Mouse (Mus musculus): ENCODE measurements around the gene Fktn. TPM values are rescaled to one million over a fixed set of nuclear protein-coding genes. Genes with fewer than 3 reads are reported as not detected.
"Not testable (repeated sequence)": the region's sequence is repeated elsewhere in the genome, so short reads cannot be mapped to it uniquely, and the experiment has no call there.

Gene Fktn
- polyA plus RNA-seq (2014; fragmentation: Nextera tagmentation; extraction: Ambion mirVana), result 20.4 and 25.8 TPM in 2 replicates

- Histone ChIP-seq H3K9me3 (ENCODE audit: control insufficient read depth, low read length) (no peaks in the 10 kb centered on the region), H3K27ac (peak within 1 kb of the TSS; percentile 95), H3K9ac (peak within 1 kb of the TSS; percentile 95), H3K4me3 (replicated peaks; ENCODE audit: low read length) (peak within 1 kb of the TSS; percentile 94), H3K27me3 (ENCODE audit: control insufficient read depth, insufficient read depth, low read length) (no peaks in the 10 kb centered on the region), H3K36me3 (replicated peaks; ENCODE audit: control insufficient read depth, insufficient read depth) (peaks cover 5% of the 10 kb centered on the region; the same call in 1 of the 2 replicates), H3K4me1 (replicated peaks; ENCODE audit: control insufficient read depth, insufficient read depth, low read length) (peaks cover 9% of the 10 kb centered on the region), H3K4me2 (replicated peaks) (peak within 1 kb of the TSS; percentile 79)
- ATAC-seq (ENCODE audit: low FRiP score), result peak; percentile 84
- 10% methylated on average over 7 of the region's 7 CpGs for WGBS
- DNase-seq (ENCODE audit: low spot score), result no peak
These were observed at the start of gene Fktn for GRCm38 (mm10) chr4:53713704-53714050. Gene Fktn, plus strand, starts transcription at chr4:53713998.

DNA sequence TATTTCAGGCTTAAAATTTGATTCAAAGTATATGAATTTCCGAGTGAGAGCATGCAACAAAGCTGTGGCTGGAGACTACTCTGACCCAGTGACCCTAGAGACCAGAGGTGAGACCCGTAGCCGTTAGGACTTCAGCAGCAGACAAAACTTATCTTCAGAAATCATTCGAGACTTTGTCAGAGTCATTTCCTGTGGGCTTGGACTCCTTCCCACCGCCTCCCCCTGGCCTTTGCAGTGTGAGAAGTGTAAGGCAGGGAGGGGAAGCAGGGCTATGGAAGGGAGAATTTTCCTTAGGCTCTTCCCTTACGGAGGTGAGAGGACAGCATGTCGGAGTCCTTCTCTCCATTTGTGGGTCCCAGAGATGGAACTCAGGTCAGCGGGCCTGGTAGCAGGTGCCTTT lies 31.7 kb upstream of the Fktn start:
- Histone ChIP-seq H3K36me3 (replicated peaks; ENCODE audit: control insufficient read depth, insufficient read depth) (peaks cover 39% of the 10 kb centered on the region; the same call in 1 of the 2 replicates), H3K4me3 (replicated peaks; ENCODE audit: low read length) (no peak overlapping the region), H3K9me3 (ENCODE audit: control insufficient read depth, low read length) (no peaks in the 10 kb centered on the region), H3K27ac (no peak overlapping the region), H3K4me1 (replicated peaks; ENCODE audit: control insufficient read depth, insufficient read depth, low read length) (no peaks in the 10 kb centered on the region), H3K27me3 (ENCODE audit: control insufficient read depth, insufficient read depth, low read length) (no peaks in the 10 kb centered on the region), H3K9ac (no peak overlapping the region), H3K4me2 (replicated peaks) (no peak overlapping the region)
- WGBS, result 89% methylated on average over 8 of the region's 8 CpGs
- no peak for DNase-seq (ENCODE audit: low spot score)
- no peak for ATAC-seq (ENCODE audit: low FRiP score)

- Histone ChIP-seq H3K36me3 (replicated peaks; ENCODE audit: control insufficient read depth, insufficient read depth) (peaks cover 19% of the 10 kb centered on the region), H3K9me3 (ENCODE audit: control insufficient read depth, low read length) (no peaks in the 10 kb centered on the region), H3K4me3 (replicated peaks; ENCODE audit: low read length) (no peak overlapping the region), H3K27me3 (ENCODE audit: control insufficient read depth, insufficient read depth, low read length) (no peaks in the 10 kb centered on the region), H3K4me1 (replicated peaks; ENCODE audit: control insufficient read depth, insufficient read depth, low read length) (no peaks in the 10 kb centered on the region), H3K4me2 (replicated peaks) (no peak overlapping the region), H3K9ac (no peak overlapping the region), H3K27ac (no peak overlapping the region)
- ATAC-seq (ENCODE audit: low FRiP score) (no peak), DNase-seq (ENCODE audit: low spot score) (no peak)
- 90% methylated on average over 4 of the region's 4 CpGs for WGBS
These were observed 24.8 kb upstream of the Fktn start for GRCm38 (mm10) chr4:53688965-53689364.

DNA sequence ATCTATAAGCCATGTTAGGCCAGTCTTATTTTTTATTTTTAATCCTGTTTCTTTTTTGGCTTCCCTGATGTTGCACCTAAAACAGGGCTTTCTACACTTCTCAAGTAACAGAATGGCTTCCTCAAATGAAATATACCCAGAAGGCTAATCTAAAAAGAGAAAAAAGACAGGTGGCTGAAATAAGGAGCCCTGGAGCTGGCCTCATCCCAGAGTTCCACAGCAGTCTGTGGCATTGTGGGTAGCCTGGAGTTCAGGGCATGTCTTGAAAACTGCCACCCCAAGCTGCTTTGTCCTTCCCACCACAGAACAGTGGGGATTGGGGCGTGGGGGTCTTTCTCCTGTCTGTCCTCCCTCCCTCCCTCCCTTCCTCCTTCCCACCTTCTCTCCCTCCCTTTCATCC lies 22.4 kb upstream of the Fktn start:
- Histone ChIP-seq H3K4me2 (replicated peaks) (no peak overlapping the region), H3K27ac (no peak overlapping the region), H3K27me3 (ENCODE audit: control insufficient read depth, insufficient read depth, low read length) (no peaks in the 10 kb centered on the region), H3K4me1 (replicated peaks; ENCODE audit: control insufficient read depth, insufficient read depth, low read length) (no peaks in the 10 kb centered on the region), H3K9me3 (ENCODE audit: control insufficient read depth, low read length) (no peaks in the 10 kb centered on the region), H3K4me3 (replicated peaks; ENCODE audit: low read length) (no peak overlapping the region), H3K36me3 (replicated peaks; ENCODE audit: control insufficient read depth, insufficient read depth) (peaks cover 34% of the 10 kb centered on the region), H3K9ac (no peak overlapping the region)
- ATAC-seq (ENCODE audit: low FRiP score), result no peak
- DNase-seq (ENCODE audit: low spot score), result no peak
- 76% methylated on average over 1 of the region's 1 CpGs for WGBS

- not testable (repeated sequence) for H3K36me3 ChIP-seq (replicated peaks; ENCODE audit: control insufficient read depth, insufficient read depth); H3K9me3 ChIP-seq (ENCODE audit: control insufficient read depth, low read length); H3K4me2 ChIP-seq (replicated peaks); DNase-seq (ENCODE audit: low spot score); H3K4me1 ChIP-seq (replicated peaks; ENCODE audit: control insufficient read depth, insufficient read depth, low read length); H3K27ac ChIP-seq; ATAC-seq (ENCODE audit: low FRiP score); H3K9ac ChIP-seq; H3K27me3 ChIP-seq (ENCODE audit: control insufficient read depth, insufficient read depth, low read length); H3K4me3 ChIP-seq (replicated peaks; ENCODE audit: low read length)
These were observed 4.6 kb upstream of the Fktn start for GRCm38 (mm10) chr4:53709166-53709565.

GRCm38 (mm10) chr4:53710021-53710420 lies 3.8 kb upstream of the Fktn start:
- Histone ChIP-seq H3K9me3 (ENCODE audit: control insufficient read depth, low read length) (no peaks in the 10 kb centered on the region), H3K27me3 (ENCODE audit: control insufficient read depth, insufficient read depth, low read length) (no peaks in the 10 kb centered on the region), H3K4me1 (replicated peaks; ENCODE audit: control insufficient read depth, insufficient read depth, low read length) (peaks cover 5% of the 10 kb centered on the region), H3K36me3 (replicated peaks; ENCODE audit: control insufficient read depth, insufficient read depth) (no peaks in the 10 kb centered on the region), H3K9ac (no peak overlapping the region), H3K4me3 (replicated peaks; ENCODE audit: low read length) (no peak overlapping the region), H3K4me2 (replicated peaks) (no peak overlapping the region), H3K27ac (no peak overlapping the region)
- 91% methylated on average over 2 of the region's 2 CpGs for WGBS
- DNase-seq (ENCODE audit: low spot score) (no peak), ATAC-seq (ENCODE audit: low FRiP score) (no peak)

- Histone ChIP-seq H3K4me3 (replicated peaks; ENCODE audit: low read length) (no peak overlapping the region), H3K4me2 (replicated peaks) (no peak overlapping the region), H3K9ac (no peak overlapping the region), H3K27me3 (ENCODE audit: control insufficient read depth, insufficient read depth, low read length) (no peaks in the 10 kb centered on the region), H3K27ac (no peak overlapping the region), H3K36me3 (replicated peaks; ENCODE audit: control insufficient read depth, insufficient read depth) (no peaks in the 10 kb centered on the region), H3K9me3 (ENCODE audit: control insufficient read depth, low read length) (no peaks in the 10 kb centered on the region), H3K4me1 (replicated peaks; ENCODE audit: control insufficient read depth, insufficient read depth, low read length) (peaks cover 9% of the 10 kb centered on the region)
- no peak for ATAC-seq (ENCODE audit: low FRiP score)
- no peak for DNase-seq (ENCODE audit: low spot score)
- 92% methylated on average over 6 of the region's 6 CpGs for WGBS
These were observed 3.1 kb upstream of the Fktn start for GRCm38 (mm10) chr4:53710555-53711328.

GRCm38 (mm10) chr4:53714051-53714814 lies 435 bp downstream of the Fktn start:
- Histone ChIP-seq H3K36me3 (replicated peaks; ENCODE audit: control insufficient read depth, insufficient read depth) (peaks cover 5% of the 10 kb centered on the region; the same call in 1 of the 2 replicates), H3K9me3 (ENCODE audit: control insufficient read depth, low read length) (no peaks in the 10 kb centered on the region), H3K4me1 (replicated peaks; ENCODE audit: control insufficient read depth, insufficient read depth, low read length) (peaks cover 9% of the 10 kb centered on the region), H3K4me3 (replicated peaks; ENCODE audit: low read length) (peak overlapping the region; percentile 94), H3K9ac (peak overlapping the region; percentile 95), H3K27me3 (ENCODE audit: control insufficient read depth, insufficient read depth, low read length) (no peaks in the 10 kb centered on the region), H3K27ac (peak overlapping the region; percentile 95), H3K4me2 (replicated peaks) (peak overlapping the region; percentile 79)
- 6% methylated on average over 58 of the region's 58 CpGs for WGBS
- ATAC-seq (ENCODE audit: low FRiP score) (peak; percentile 96), DNase-seq (ENCODE audit: low spot score) (peak; percentile 96)

DNA sequence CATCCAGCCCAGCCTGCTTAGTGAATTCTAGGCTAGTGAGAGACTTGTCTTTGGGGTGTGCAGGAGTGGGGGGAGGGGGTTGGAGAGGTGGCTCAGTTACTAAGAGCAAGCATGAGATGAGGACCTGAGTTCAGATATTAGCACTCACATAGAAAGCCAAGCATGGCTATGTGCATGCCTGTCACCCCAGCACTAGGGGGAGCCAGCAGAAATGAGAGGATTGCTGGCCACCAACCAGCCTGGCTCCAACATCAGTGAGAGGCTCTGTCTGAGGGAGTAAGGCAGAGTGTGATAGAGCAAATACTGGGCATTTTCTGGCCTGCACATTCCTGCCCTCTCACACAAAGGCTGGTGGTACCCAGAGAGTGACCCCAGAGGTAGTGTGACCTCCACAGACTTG lies 2.2 kb downstream of the Fktn start:
- peaks cover 9% of the 10 kb centered on the region for H3K4me1 ChIP-seq (replicated peaks; ENCODE audit: control insufficient read depth, insufficient read depth, low read length)
- no peak overlapping the region for H3K4me3 ChIP-seq (replicated peaks; ENCODE audit: low read length)
- no peak for DNase-seq (ENCODE audit: low spot score)
- no peaks in the 10 kb centered on the region for H3K9me3 ChIP-seq (ENCODE audit: control insufficient read depth, low read length)
- no peak for ATAC-seq (ENCODE audit: low FRiP score)
- H3K36me3 ChIP-seq (replicated peaks; ENCODE audit: control insufficient read depth, insufficient read depth), result peaks cover 11% of the 10 kb centered on the region; the same call in 1 of the 2 replicates
- no peak overlapping the region for H3K9ac ChIP-seq
- no peaks in the 10 kb centered on the region for H3K27me3 ChIP-seq (ENCODE audit: control insufficient read depth, insufficient read depth, low read length)
- no peak overlapping the region for H3K27ac ChIP-seq
- H3K4me2 ChIP-seq (replicated peaks), result no peak overlapping the region

All from hindbrain, embryonic 14.5 days (tissue).